Mouse (Mus musculus) limb, embryonic 12.5 days (tissue): ENCODE measurements around the gene Gmeb2. TPM values are rescaled to one million over a fixed set of nuclear protein-coding genes. Genes with fewer than 3 reads are reported as not detected.

Experiments
- ATAC-seq: fragments of 200-750 bp; cut with Nextera tagmentation; 2 replicates; pipeline ENCODE4 v1.8.0; 2017; ENCODE audit warnings: low read depth, moderate TSS enrichment; ENCODE audit not compliant: insufficient number of reproducible peaks, insufficient read depth, low FRiP score, low TSS enrichment
- H3K27ac ChIP-seq: fragments of 300-500 bp; sonication (generic); 2 replicates; pipeline ENCODE4 v1.5.1; 2016; ENCODE audit warnings: mild to moderate bottlenecking, moderate library complexity
- H3K27me3 ChIP-seq: fragments of 300-500 bp; sonication (generic); 2 replicates; pipeline ENCODE4 v1.6.1; 2016; ENCODE audit warnings: mild to moderate bottlenecking, moderate library complexity
- H3K36me3 ChIP-seq: fragments of 300-500 bp; sonication (generic); 2 replicates; pipeline ENCODE4 v1.6.1; 2016; ENCODE audit warnings: mild to moderate bottlenecking, moderate library complexity
- H3K4me1 ChIP-seq: fragments of 300-500 bp; sonication (generic); replicated peaks from 2 replicates; pipeline ENCODE4 v1.6.1; 2016
- H3K4me2 ChIP-seq: fragments of 300-500 bp; sonication (generic); 2 replicates; pipeline ENCODE4 v1.6.1; 2016; ENCODE audit warnings: mild to moderate bottlenecking, moderate library complexity
- H3K4me3 ChIP-seq: fragments of 300-500 bp; sonication (generic); replicated peaks from 2 replicates; pipeline ENCODE4 v1.5.1; 2016; ENCODE audit warnings: mild to moderate bottlenecking
- H3K9ac ChIP-seq: fragments of 300-500 bp; sonication (generic); replicated peaks from 2 replicates; pipeline ENCODE4 v1.6.1; 2016; ENCODE audit warnings: mild to moderate bottlenecking, moderate library complexity
- H3K9me3 ChIP-seq: fragments of 300-500 bp; sonication (generic); 2 replicates; pipeline ENCODE4 v1.6.1; 2016; ENCODE audit warnings: mild to moderate bottlenecking, moderate library complexity
- WGBS: fragments of 180-500 bp; shearing (Covaris S2); methylation state at CpG from one replicate; pipeline ENCODE4 v1.1.7; 2016; 5-methylcytosine and 5-hydroxymethylcytosine counted together
- polyA plus RNA-seq: library from polyadenylated mRNA; unstranded; fragments of >200 nt; fragmentation: Nextera tagmentation; extraction: Ambion mirVana; gene quantifications from 2 replicates; pipeline ENCODE4 v1.2.1, GENCODE M21; 2016

The Gmeb2 gene
- polyA plus RNA-seq, 1 experiment from 2014 or later = 21.0 TPM

DNA sequence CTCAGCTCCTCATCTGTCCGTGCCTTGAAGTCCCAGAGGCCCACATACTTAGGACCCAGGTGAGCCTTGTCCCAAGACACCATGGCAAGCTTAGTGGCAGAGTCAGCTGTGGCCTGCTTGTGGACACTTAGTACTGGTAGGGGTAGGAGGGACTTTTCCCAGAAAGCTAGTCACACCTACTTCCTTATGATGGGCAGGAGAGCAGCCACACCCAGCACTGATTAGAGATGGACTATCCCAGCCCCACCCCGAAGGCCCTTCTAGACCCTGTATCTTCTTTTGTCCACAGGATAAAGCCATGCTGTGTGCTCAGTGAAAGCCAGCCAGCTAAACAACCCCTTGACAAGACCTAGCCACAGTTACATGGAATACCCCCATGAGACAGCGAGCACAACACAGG lies 85.4 kb downstream of the Gmeb2 start, which contains the start of gene Ptk6:
TSS of gene Ptk6 (minus strand) at position 368 of the 400 bp plus-strand sequence.
- Histone ChIP-seq H3K4me2 (no peak within 1 kb of the TSS), H3K27me3 (no peaks in the 10 kb centered on the region), H3K4me3 (no peak within 1 kb of the TSS), H3K9me3 (no peaks in the 10 kb centered on the region), H3K27ac (no peak within 1 kb of the TSS), H3K4me1 (no peaks in the 10 kb centered on the region), H3K9ac (no peak within 1 kb of the TSS), H3K36me3 (no peaks in the 10 kb centered on the region)
- 87% methylated on average over 3 of the region's 3 CpGs for WGBS
- ATAC-seq = no peak

DNA sequence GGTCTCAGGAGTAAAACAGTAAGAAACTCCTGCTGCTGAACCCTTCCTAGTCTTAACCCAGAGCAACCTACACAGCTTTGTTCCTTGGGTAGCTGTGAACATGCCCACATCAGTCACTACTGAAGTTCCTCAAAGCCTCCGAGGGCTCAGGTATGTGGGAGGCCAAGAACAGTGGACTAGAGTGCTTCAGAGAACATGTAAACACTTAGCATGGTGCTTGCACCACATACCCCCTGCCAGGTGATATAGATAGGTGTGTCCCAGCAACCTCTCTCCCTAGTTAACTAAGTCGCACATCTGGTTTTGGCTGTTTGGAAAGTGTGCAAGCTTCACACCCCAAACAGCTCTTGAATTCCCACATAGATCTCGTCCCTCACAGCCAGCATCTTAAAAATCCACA lies 86.2 kb downstream of the Gmeb2 start:
- H3K4me1 ChIP-seq = no peaks in the 10 kb centered on the region
- H3K9ac ChIP-seq = no peak overlapping the region
- H3K27me3 ChIP-seq = no peaks in the 10 kb centered on the region
- H3K36me3 ChIP-seq = no peaks in the 10 kb centered on the region
- ATAC-seq = no peak
- 68% methylated on average over 3 of the region's 3 CpGs for WGBS
- no peak overlapping the region for H3K27ac ChIP-seq
- H3K4me3 ChIP-seq = no peak overlapping the region
- H3K9me3 ChIP-seq = no peaks in the 10 kb centered on the region
- no peak overlapping the region for H3K4me2 ChIP-seq

Other genes with a start within 250 kb of the Gmeb2 start
- 0.97 and 1.4 TPM in 2 replicates for gene Chrna4, start 244.5 kb downstream of the Gmeb2 start, polyA plus RNA-seq
- gene Kcnq2, start 152.7 kb downstream of the Gmeb2 start, polyA plus RNA-seq = 0.26 and 0.46 TPM in 2 replicates
- gene Eef1a2, start 131.0 kb downstream of the Gmeb2 start, polyA plus RNA-seq = 0.10 TPM in 1 of 2 replicates, not detected in the other
- gene Ppdpf, start 100.8 kb downstream of the Gmeb2 start, polyA plus RNA-seq = 424 and 433 TPM in 2 replicates
- gene Ptk6, start 85.2 kb downstream of the Gmeb2 start, polyA plus RNA-seq = not detected in 2 replicates
- gene Srms, start 74.8 kb downstream of the Gmeb2 start, polyA plus RNA-seq = 0.25 and 0.45 TPM in 2 replicates
- gene Fndc11, start 68.0 kb downstream of the Gmeb2 start, polyA plus RNA-seq = 0.41 and 0.59 TPM in 2 replicates
- gene Helz2, start 46.0 kb downstream of the Gmeb2 start, polyA plus RNA-seq = 1.3 and 1.4 TPM in 2 replicates
- 0.56 and 5.2 TPM in 2 replicates for gene Stmn3, start 26.5 kb upstream of the Gmeb2 start, polyA plus RNA-seq
- gene Rtel1, start 31.7 kb upstream of the Gmeb2 start, polyA plus RNA-seq = 58.8 and 69.9 TPM in 2 replicates
- gene Zgpat, start 76.9 kb upstream of the Gmeb2 start, polyA plus RNA-seq = 54.9 and 59.4 TPM in 2 replicates
- 77.1 and 79.5 TPM in 2 replicates for gene Arfrp1, start 77.4 kb upstream of the Gmeb2 start, polyA plus RNA-seq
- gene Lime1, start 92.0 kb upstream of the Gmeb2 start, polyA plus RNA-seq = 29.9 and 35.2 TPM in 2 replicates
- 8.3 and 9.1 TPM in 2 replicates for gene Zbtb46, start 171.4 kb upstream of the Gmeb2 start, polyA plus RNA-seq
- gene Abhd16b, start 205.2 kb upstream of the Gmeb2 start, polyA plus RNA-seq = not detected in 2 replicates
- 151 and 165 TPM in 2 replicates for gene Tpd52l2, start 209.1 kb upstream of the Gmeb2 start, polyA plus RNA-seq
- gene Dnajc5, start 232.4 kb upstream of the Gmeb2 start, polyA plus RNA-seq = 90.6 and 91.0 TPM in 2 replicates